Mouse (Mus musculus) cerebellum, adult 2 months (tissue): Measurements from ENCODE around the gene Wnk2.

Source experiments
- CTCF ChIP-seq: fragments of 200-500 bp; IDR thresholded peaks from 2 replicates; pipeline ENCODE4 v1.5.1; 2011; ENCODE audit warnings: low read depth, mild to moderate bottlenecking, control low read depth, low read length, moderate library complexity, borderline replicate concordance; ENCODE audit not compliant: insufficient read depth
- POLR2A ChIP-seq: fragments of 200-500 bp; IDR thresholded peaks from 2 replicates; pipeline ENCODE4 v1.6.1; 2011; ENCODE audit warnings: low read length, control low read depth, borderline replicate concordance; ENCODE audit not compliant: insufficient read depth

DNA sequence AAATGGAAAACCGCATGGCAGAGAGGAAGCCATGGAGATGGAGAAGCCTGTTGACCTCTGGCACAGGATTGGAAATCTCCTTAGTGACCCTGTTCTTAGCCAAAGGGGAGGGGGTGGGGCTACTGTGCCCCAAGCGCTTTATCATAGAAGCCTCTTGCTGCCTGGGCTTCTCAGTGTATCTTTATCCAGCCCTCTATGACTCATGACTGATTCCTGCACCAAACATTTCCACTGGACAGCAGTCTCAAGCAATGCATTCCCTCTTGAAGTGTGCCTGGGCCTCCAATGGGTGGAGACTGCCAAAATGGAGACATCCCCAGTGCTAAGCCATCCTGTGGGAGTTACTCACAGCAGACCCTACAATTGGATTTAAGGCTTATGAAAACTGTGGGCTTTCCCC is 157.7 kb downstream of the Wnk2 start:
- TF ChIP-seq POLR2A (no peak), CTCF (no peak)
